Mouse (Mus musculus) stomach, postnatal 0 days (tissue): ENCODE data around the gene Cadps2.

Experiments used
- CTCF ChIP-seq: IDR thresholded peaks from 2 replicates; pipeline ENCODE4 v1.5.1; 2016; ENCODE audit warnings: antibody characterized with exemption, low read depth, mild to moderate bottlenecking, moderate library complexity
- EP300 ChIP-seq: optimal IDR thresholded peaks from 2 replicates; pipeline ENCODE3; 2016; ENCODE audit warnings: antibody characterized with exemption

DNA sequence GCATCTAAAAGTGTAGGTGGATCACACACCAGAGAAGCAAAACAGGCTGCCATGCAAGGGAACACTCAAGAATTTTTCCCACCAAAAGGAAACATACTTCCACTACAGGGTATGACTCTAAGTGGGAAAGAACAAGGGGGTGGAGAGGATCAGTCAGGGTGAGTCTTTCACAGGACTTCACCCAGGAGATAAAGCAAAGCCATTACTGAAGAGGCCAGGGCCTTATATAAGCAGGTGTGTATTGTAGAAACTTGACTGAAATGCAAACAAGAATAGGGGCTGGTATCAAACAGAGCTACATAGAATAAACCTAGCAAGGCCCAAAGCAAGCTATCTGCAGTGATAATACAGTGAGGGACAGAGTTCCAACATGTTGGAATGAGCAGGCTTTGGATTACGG is 271.6 kb downstream of the Cadps2 start:
- no peak for TF ChIP-seq CTCF
- no peak for TF ChIP-seq EP300
